ENCODE assay signal across 8 mouse cellular contexts in genomic region chr5:28209549-28210431, GRCm38 (mm10). TPM values are rescaled to one million over a fixed set of nuclear protein-coding genes. Genes with fewer than 3 reads are reported as not detected.
A peak's percentile ranks its signal among the peaks of the same experiment; 100 is the strongest.
DNase-seq lines count a peak whose midpoint lies in the region; ATAC-seq and TF ChIP-seq lines count a peak whose summit lies in the region.

No protein-coding gene starts in this region.

- H3K36me3 ChIP-seq in intestine, embryonic 14.5 days (ENCODE audit: control insufficient read depth, insufficient read depth, low read length) = no peaks in the 10 kb centered on the region
- no peaks in the 10 kb centered on the region for H3K36me3 ChIP-seq in liver, embryonic 16.5 days (ENCODE audit: control insufficient read depth, insufficient read depth)
- H3K36me3 ChIP-seq in testis, adult 2 months (ENCODE audit: control insufficient read depth, insufficient read depth, low read length) = no peaks in the 10 kb centered on the region

- DNase-seq in layer of hippocampus, adult 2 months (ENCODE audit: low spot score in 2 of 2) = no peak
- DNase-seq in layer of hippocampus, adult 8-10 months (ENCODE audit: low spot score in 2 of 2) = no peak
- peak; percentile 79 for DNase-seq in embryo, embryonic 10.5 days (ENCODE audit: low spot score)
- DNase-seq in intestine, embryonic 14.5 days (ENCODE audit: low spot score) = peak; percentile 75
- DNase-seq in urinary bladder, adult 18-20 months (ENCODE audit: low spot score in 2 of 2) = no peak
- no peak for DNase-seq in thymus, postnatal 10 days (ENCODE audit: low spot score in 2 of 2)

- TF ChIP-seq CTCF in layer of hippocampus, adult 2 months (conservative IDR thresholded peaks at IDR 0.05) = no peak
- no peak for TF ChIP-seq CTCF in testis, adult 2 months (IDR thresholded peaks at IDR 0.05; ENCODE audit: control insufficient read depth, insufficient read depth, insufficient replicate concordance, low read depth, low read length)

- TF ChIP-seq POLR2A in testis, adult 2 months (IDR thresholded peaks at IDR 0.05; ENCODE audit: control insufficient read depth, low read depth, low read length) = no peak

- WGBS in intestine, embryonic 14.5 days = under 1% methylated on average over 79 of the region's 80 CpGs
- under 1% methylated on average over 79 of the region's 80 CpGs for WGBS in liver, embryonic 16.5 days (ENCODE audit: insufficient replicate concordance)

- no peak for ATAC-seq in intestine, embryonic 14.5 days (replicated peaks; ENCODE audit: low FRiP score, low TSS enrichment, low read depth)
- no peak for ATAC-seq in liver, embryonic 16.5 days (ENCODE audit: low read depth)

- H3K4me2 ChIP-seq in intestine, embryonic 14.5 days (ENCODE audit: low read length) = peak overlapping the region; percentile 54
- H3K4me2 ChIP-seq in liver, embryonic 16.5 days (ENCODE audit: low read depth, low read length) = peak overlapping the region; percentile 39

- H3K27me3 ChIP-seq in intestine, embryonic 14.5 days (replicated peaks; ENCODE audit: control insufficient read depth, insufficient read depth, low read length) = peaks cover 95% of the 10 kb centered on the region
- H3K27me3 ChIP-seq in liver, embryonic 16.5 days (ENCODE audit: control insufficient read depth, insufficient read depth, low read depth, low read length) = peaks cover 60% of the 10 kb centered on the region
- H3K27me3 ChIP-seq in testis, adult 2 months (ENCODE audit: control insufficient read depth, insufficient read depth, low read length) = no peaks in the 10 kb centered on the region; the same call in 1 of the 2 replicates

- H3K4me3 ChIP-seq in layer of hippocampus, adult 2 months = peak overlapping the region; percentile 27
- H3K4me3 ChIP-seq in intestine, embryonic 14.5 days (ENCODE audit: low read depth, low read length) = peak overlapping the region; percentile 32
- H3K4me3 ChIP-seq in liver, embryonic 16.5 days (ENCODE audit: low read depth, low read length) = peak overlapping the region; percentile 30
- H3K4me3 ChIP-seq in testis, adult 2 months (ENCODE audit: control insufficient read depth, low read depth, low read length) = peak overlapping the region; percentile 45

- H3K27ac ChIP-seq in layer of hippocampus, adult 2 months = no peak overlapping the region
- H3K27ac ChIP-seq in intestine, embryonic 14.5 days (ENCODE audit: low read depth) = no peak overlapping the region
- H3K27ac ChIP-seq in liver, embryonic 16.5 days (ENCODE audit: low read length) = no peak overlapping the region
- H3K27ac ChIP-seq in testis, adult 2 months (ENCODE audit: control insufficient read depth, insufficient read depth, low read depth, low read length) = no peak overlapping the region

- no peaks in the 10 kb centered on the region for H3K9me3 ChIP-seq in intestine, embryonic 14.5 days (ENCODE audit: control insufficient read depth, low read length)
- no peaks in the 10 kb centered on the region for H3K9me3 ChIP-seq in liver, embryonic 16.5 days (replicated peaks; ENCODE audit: control insufficient read depth, low read length)

- H3K9ac ChIP-seq in intestine, embryonic 14.5 days (ENCODE audit: low read length) = no peak overlapping the region
- no peak overlapping the region for H3K9ac ChIP-seq in liver, embryonic 16.5 days (ENCODE audit: low read depth, low read length)

- no peaks in the 10 kb centered on the region; the same call in 1 of the 2 replicates for H3K4me1 ChIP-seq in intestine, embryonic 14.5 days (replicated peaks; ENCODE audit: control insufficient read depth, insufficient read depth, low read length)
- no peaks in the 10 kb centered on the region for H3K4me1 ChIP-seq in liver, embryonic 16.5 days (ENCODE audit: control insufficient read depth, low read depth, low read length)
- peaks cover 8% of the 10 kb centered on the region for H3K4me1 ChIP-seq in testis, adult 2 months (ENCODE audit: control insufficient read depth, insufficient read depth, low read length)

RNA-seq across cellular contexts. Expression of gene Cnpy1, which starts 35.8 kb away (rescaled TPM):
- under 1 TPM in 1 of 2 experiments, not detected in 1; 0.51 TPM for total RNA-seq in layer of hippocampus, adult 2 months (2021)
- under 1 TPM in 3 of 4 experiments, not detected in 1; 0.12 to 0.43 (median 0.25) TPM for total RNA-seq in layer of hippocampus, adult 8-10 months (2022)
- polyA plus RNA-seq in intestine, embryonic 14.5 days (2014; fragmentation: Nextera tagmentation; extraction: Ambion mirVana) = 0.05 and 0.23 TPM in 2 replicates
- not detected in 2 replicates for polyA plus RNA-seq in liver, embryonic 16.5 days (2015; fragmentation: Nextera tagmentation; extraction: Ambion mirVana)
- 0.05 and 0.07 TPM in 2 replicates for polyA plus RNA-seq in testis, adult 2 months (2012; rRNA removed)

RNA-seq across cellular contexts. Expression of gene En2, which starts 44.3 kb away (rescaled TPM):
- total RNA-seq in layer of hippocampus, adult 2 months (2021) = under 1 TPM; 0.49 to 0.52 TPM
- total RNA-seq in layer of hippocampus, adult 8-10 months (2022) = under 1 TPM; 0.27 to 0.57 (median 0.40) TPM
- not detected in 2 replicates for polyA plus RNA-seq in intestine, embryonic 14.5 days (2014; fragmentation: Nextera tagmentation; extraction: Ambion mirVana)
- not detected in 2 replicates for polyA plus RNA-seq in liver, embryonic 16.5 days (2015; fragmentation: Nextera tagmentation; extraction: Ambion mirVana)
- polyA plus RNA-seq in testis, adult 2 months (2012; rRNA removed) = 0.36 and 0.53 TPM in 2 replicates

Comparison
In these comparisons a context has a peak if more than half of its experiments do, and no peak if none do; other contexts are left out.
1. DNase-seq: peak in embryo, embryonic 10.5 days (single experiment) and intestine, embryonic 14.5 days (single experiment); none in layer of hippocampus, adult 2 months (0 of 2), layer of hippocampus, adult 8-10 months (0 of 2), urinary bladder, adult 18-20 months (0 of 2) and thymus, postnatal 10 days (0 of 2).
2. Peak in every context shown above with its lines, with median percentiles within 50 percentile points of each other: H3K4me3 ChIP-seq.